Mouse (Mus musculus): ENCODE data around the gene Atp5c1.

The Atp5c1 gene

GRCm38 (mm10) chr2:10080310-10081010 is at the start of gene Atp5c1, which contains the start of gene Kin:
Gene Atp5c1 (minus strand): TSS chr2:10080510.
Gene Kin (plus strand): TSS chr2:10080593.
- in situ Hi-C loops (cut with MboI, MseI), result no loop called here

- in situ Hi-C loops (cut with MboI, MseI), result no loop called here
Measured at GRCm38 (mm10) chr2:10128571-10128970, 48.3 kb upstream of the Atp5c1 start.

DNA sequence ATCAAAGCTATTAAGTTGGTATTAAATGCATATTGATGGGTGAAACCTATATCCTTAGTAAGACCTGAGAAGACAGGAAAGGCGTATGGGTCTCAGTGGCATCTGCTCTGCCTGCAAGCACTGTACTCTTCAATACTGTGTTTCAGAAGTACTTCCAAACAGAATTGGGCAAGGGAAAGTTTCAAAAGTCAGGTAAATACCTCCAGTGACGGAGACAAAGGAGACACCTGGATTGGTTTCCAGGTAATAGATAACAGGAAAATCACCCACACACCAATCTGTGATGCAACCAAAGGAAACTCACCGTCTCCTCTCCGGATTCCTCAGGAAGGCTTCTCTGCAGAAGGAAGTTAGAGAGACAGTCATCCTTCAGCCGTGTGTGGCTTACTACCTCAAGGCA is 47.2 kb upstream of the Atp5c1 start:
- in situ Hi-C loops (cut with MboI, MseI), result no loop called here

DNA sequence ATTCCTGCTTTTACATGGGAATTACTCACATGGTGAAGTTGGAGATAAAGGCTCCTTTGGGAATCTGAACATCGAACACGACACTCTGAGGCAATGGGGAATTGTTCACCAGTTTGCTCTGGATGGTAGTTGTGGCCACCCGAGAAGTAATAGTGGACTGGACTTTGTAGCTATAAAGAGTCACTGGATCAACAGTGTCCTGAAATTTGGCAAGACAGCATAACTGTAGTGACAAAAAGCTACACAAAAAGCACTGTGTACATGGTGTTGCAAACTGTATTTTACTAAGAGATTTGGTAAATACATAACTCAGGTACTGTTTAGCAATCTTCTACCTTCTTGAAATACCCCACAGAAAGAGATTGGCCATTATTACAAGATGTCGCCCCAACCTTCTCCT is 45.8 kb upstream of the Atp5c1 start:
- in situ Hi-C loops (cut with MboI, MseI), result no loop called here

DNA sequence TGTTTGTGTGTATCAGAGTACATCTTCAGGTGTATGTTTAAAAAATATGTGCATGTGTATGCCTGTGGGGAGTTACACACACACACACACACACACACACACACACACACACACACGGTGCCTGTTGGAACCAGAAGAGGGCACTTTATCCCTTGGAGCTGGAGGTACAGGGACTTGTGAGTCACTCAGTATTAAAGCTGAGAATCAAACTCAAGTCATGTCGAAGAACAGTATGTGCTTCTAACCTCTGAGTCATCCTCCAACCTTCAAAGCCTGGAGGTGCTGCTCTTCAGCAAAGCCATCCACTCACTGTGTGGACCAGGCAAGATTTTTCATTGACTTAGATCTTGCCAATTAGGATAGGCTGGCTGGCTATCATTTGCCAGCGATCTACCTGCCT is 41.5 kb upstream of the Atp5c1 start:
- in situ Hi-C loops (cut with MboI, MseI), result no loop called here

DNA sequence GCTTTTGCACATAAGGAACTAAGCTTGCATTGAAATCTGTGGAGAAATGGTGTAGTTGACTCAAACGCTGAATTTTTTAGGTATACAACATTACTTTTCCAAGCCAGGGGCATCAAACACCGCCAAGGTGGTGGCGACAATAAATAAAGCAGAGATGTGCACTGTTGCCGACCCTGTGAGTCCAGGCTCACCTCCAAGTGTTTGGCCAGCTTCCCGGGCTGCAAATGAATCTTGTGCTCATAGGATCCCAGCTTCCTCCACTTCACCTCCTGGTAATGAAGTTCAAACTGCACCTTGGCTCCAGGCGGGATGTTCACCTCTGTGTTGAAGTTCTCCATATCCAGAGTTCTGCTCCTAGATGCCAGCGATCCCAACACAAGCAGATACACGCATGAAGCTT is 39.0 kb upstream of the Atp5c1 start:
- in situ Hi-C loops (cut with MboI, MseI), result no loop called here

DNA sequence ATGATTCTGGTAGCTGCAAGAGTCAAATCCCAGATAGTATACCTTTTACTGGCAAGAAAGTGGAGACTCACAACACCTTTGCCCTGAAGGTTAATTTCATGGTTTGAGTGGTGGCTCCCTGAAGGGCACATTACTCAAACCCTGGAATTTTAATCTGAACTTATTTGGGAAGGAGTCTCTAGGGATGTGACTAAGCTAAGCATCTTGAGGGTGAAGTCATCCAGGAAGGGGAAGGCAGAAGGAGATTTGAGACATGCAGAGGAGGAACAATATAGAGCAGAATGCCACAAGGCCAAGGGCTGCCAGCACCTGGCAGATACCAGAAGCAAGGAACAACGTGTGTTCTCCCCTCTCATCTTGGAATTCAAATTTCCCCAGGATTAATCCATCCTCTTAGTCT is 38.4 kb upstream of the Atp5c1 start:
- in situ Hi-C loops (cut with MboI, MseI), result no loop called here

GRCm38 (mm10) chr2:10108535-10109189 is 28.4 kb upstream of the Atp5c1 start:
- in situ Hi-C loops (cut with MboI, MseI), result no loop called here

- in situ Hi-C loops (cut with MboI, MseI), result loop anchor here (5.0 kb wide), 2 partner anchors 36 to 191 kb away; no protein-coding TSS in a partner anchor
Measured at GRCm38 (mm10) chr2:10101180-10101579, 20.9 kb upstream of the Atp5c1 start.

GRCm38 (mm10) chr2:10100471-10100870 is 20.2 kb upstream of the Atp5c1 start:
- in situ Hi-C loops (cut with MboI, MseI), result loop anchor here (5.0 kb wide), 2 partner anchors 37 to 192 kb away; no protein-coding TSS in a partner anchor

- in situ Hi-C loops (cut with MboI, MseI), result no loop called here
Measured at GRCm38 (mm10) chr2:10098598-10099215, 18.4 kb upstream of the Atp5c1 start.

DNA sequence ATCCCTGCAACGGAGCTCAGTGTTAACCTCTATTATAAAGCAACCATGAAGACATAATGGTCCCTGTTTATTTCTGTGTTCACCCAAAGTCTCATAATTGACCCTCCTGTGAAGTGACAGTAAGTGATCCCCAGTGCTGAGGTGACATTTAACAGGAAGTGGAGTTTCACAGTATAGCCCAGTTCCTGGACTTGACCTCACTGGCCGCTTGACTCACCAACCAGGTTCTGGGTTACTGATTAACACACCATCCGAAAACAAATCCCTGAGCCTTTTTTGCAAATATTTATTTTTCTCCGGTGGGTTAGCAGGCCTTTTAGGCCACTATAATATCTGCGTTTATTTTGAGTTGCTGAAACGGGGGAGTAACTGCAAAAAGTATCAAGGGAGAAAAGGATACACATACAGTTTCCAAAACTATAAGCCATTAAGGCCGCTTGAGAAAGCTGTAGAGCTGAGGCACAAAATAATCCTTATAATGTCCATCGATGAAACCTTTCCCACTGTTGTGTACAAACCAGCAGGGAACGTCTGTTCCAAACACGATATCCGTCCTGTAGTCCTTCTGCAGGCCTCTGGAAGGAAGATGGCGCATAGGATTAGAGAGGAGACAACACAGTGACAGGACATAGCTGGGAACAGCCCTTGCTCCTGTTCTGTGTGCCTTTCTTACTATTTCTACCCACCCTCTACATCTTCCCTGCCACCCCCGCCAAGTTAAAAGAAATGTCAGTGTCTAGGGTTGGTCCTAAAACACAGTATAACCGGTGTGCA is 14.2 kb upstream of the Atp5c1 start:
- in situ Hi-C loops (cut with MboI, MseI), result no loop called here

DNA sequence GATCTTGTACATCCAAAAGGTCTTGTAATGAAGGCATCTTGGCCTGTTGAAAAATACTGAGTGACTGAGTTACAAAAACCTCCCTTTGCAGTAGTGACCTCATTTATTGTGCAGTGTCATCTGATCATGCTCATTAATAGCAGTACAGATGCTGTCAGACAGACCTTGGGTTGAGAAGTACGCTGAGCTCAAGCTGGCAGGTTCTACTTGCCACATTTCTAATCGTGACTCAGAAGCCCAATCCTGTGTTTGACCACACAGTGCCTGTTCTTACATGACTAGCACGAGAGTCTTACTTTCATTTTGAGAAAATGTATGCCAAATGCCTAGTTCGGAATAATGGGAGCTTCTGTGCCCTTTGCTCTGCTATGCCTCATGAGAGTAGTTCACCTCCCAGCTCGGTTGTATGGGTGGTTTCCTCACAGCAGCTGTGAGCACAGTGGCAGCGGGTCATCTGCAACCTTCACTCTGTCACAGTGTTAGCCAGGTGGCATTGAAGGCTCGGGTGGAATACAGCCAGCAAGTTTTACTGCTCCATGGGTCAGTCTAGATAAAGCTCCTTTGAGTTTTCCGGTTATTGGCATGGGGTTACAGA is 7.0 kb upstream of the Atp5c1 start:
- in situ Hi-C loops (cut with MboI, MseI), result no loop called here

DNA sequence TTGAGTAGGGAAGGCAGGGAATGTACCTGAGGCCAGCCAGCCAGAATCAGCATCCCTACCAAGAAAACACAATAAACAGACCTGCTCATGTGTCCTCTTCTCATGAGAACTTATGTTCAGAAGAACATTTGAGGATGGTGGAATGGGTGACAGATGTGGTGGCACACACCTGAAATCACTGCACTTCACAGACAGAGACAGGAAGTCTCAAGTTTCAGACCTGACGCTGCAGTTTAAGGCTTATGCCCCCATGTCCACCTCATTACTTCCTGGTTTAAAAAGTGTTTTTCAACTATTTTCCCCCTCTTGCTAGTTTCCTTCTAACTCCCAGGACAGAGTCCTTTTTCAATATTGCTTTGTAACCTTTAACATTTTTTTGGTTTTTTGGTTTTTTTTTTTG is 2.4 kb upstream of the Atp5c1 start:
- in situ Hi-C loops (cut with MboI, MseI), result no loop called here

DNA sequence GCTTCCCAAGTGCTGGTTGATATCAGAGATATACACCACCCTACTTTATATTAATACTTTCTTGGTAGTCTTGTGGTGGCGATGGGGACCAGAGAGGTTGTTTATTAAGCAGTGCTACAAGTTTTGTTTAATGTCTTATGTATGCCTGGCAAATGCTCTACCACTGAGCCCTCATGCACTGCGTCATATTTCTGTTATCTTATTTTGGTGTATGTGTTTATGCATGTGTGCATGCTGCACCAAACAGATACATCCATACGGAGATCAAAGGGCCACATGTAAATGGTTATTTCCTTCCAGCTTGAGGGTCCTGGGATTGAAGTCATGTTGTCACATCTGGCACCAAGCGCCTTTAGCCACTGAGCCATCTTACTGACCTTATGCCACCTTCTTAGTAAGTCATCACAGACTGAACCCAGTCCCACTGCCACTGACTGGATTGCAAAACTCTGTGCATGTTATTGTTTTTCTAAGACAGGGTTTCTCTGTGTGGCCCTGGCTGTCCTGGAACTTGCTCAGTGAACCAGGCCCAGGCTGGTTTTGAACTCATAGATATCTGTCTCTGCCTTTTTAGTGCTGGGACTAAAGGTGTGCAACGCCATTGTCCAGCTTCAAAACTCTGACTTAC is 1.3 kb upstream of the Atp5c1 start:
- in situ Hi-C loops (cut with MboI, MseI), result no loop called here

DNA sequence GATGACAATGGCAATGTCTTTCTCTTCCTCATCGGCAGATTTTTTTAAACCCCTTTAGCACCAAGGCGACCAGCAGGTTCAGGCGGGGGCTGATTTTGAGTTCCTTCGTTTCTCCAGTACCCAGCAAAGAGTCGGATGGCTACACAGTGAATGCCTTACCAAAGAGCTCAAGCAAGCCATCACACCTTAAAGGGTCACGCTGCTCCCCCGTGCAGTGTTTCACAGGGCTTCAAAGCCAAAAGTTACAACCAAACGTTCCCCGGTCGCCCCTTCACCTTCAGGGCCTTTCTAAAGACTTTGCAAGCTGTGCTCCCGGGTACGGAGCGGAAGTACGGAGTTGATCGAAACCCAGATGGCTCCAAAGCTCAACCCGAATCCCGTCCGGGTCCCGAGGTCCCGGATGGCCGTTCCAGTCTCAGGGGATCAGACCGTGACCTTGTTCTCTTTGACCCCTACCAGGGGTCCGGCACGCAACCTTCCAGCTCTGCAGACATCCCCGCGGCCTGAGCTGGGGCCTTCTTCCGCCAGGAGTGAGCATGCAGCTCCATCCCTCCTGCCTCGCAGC is 483 bp downstream of the Atp5c1 start:
- in situ Hi-C loops (cut with MboI, MseI), result no loop called here

DNA sequence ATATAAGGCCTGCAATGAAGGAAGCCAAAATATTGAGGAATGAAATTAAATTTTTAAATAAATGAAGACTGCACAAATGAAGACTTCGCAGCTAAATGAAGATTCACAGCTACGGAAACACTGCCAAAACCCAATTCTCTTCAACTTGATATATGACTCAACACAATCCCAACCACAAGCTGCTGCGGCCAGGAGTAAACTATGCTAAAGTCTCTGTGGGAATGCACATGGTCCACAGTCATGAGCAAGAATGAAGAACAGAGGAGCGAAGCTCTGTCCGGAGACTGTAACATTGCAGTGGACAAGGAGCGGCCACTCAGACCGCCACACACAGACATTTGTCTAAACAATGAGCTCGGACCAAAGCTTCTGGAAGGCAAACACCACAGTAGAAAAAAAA is 3.6 kb downstream of the Atp5c1 start:
- in situ Hi-C loops (cut with MboI, MseI), result no loop called here

DNA sequence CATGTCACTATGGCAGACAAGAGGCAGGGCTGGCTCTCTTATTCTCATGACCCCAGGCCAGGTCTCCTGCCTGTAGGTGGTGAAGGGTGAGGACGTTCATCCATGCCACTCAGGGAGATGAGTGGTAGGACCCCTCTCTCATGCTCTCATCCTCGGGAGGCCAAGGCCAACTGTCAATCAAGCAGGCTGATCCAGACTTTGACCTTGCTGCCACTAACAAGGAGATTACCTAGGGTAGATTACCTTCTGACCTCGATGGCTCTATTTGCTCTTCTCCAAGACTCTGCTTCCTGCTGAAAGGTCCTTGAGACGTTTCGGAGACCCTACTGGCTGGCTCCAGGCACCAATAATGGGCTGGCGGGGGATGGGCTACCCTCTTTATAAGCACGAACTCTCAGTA is 5.8 kb downstream of the Atp5c1 start:
- in situ Hi-C loops (cut with MboI, MseI), result no loop called here

- in situ Hi-C loops (cut with MboI, MseI), result no loop called here
Measured at GRCm38 (mm10) chr2:10071751-10072150, 8.6 kb downstream of the Atp5c1 start.

GRCm38 (mm10) chr2:10058836-10059235 is 21.5 kb downstream of the Atp5c1 start:
- in situ Hi-C loops (cut with MboI, MseI), result no loop called here

- in situ Hi-C loops (cut with MboI, MseI), result no loop called here
Measured at GRCm38 (mm10) chr2:10051996-10052395, 28.3 kb downstream of the Atp5c1 start.
